Mouse (Mus musculus): ENCODE data around the gene Gtf3c4. TPM values are rescaled to one million over a fixed set of nuclear protein-coding genes. Genes with fewer than 3 reads are reported as not detected.

Gtf3c4 gene
- polyA plus RNA-seq, 1 experiment from 2014 or later: 19.9 TPM

GRCm38 (mm10) chr2:28797490-28798106, 42.6 kb downstream of the Gtf3c4 start:
- Histone ChIP-seq H3K27me3 (no peaks in the 10 kb centered on the region), H3K9me3 (no peaks in the 10 kb centered on the region), H3K27ac (replicated peaks) (peak overlapping the region; percentile 47; the same call in 1 of the 2 replicates), H3K36me3 (no peaks in the 10 kb centered on the region), H3K9ac (no peak overlapping the region), H3K4me2 (peak overlapping the region; percentile 28), H3K4me1 (replicated peaks) (peaks cover 27% of the 10 kb centered on the region), H3K4me3 (no peak overlapping the region)
- peak; percentile 73 for ATAC-seq (ENCODE audit: low FRiP score, low read depth)
- 27% methylated on average over 18 of the region's 18 CpGs for WGBS

- Histone ChIP-seq H3K27me3 (no peaks in the 10 kb centered on the region), H3K4me1 (replicated peaks) (peaks cover 31% of the 10 kb centered on the region), H3K4me3 (no peak overlapping the region), H3K27ac (replicated peaks) (no peak overlapping the region), H3K36me3 (no peaks in the 10 kb centered on the region), H3K9me3 (no peaks in the 10 kb centered on the region), H3K9ac (no peak overlapping the region), H3K4me2 (no peak overlapping the region)
- ATAC-seq (ENCODE audit: low FRiP score, low read depth): no peak
- WGBS: 74% methylated on average over 8 of the region's 8 CpGs
These were observed 43.9 kb downstream of the Gtf3c4 start for GRCm38 (mm10) chr2:28796298-28796697.

DNA sequence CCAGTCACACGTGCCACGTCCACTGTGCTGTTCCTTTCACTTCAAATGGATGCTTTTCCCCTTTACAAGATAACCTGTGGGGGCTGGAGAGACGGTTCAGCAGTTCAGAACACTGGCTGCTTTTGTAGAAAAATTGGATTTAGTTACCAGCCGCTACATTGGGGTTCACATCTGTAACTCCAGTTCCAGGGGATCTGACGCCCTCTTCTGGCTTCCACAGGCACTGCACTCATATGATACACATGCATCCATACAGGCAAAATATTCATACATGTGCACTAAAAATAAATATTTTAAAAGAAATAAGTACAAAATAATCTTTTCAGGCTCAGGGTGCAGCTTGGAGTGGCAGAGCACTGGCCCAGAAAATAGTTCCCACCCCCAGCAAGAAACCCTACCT, 45.5 kb downstream of the Gtf3c4 start:
- H3K36me3 ChIP-seq: no peaks in the 10 kb centered on the region
- no peaks in the 10 kb centered on the region for H3K9me3 ChIP-seq
- H3K9ac ChIP-seq: no peak overlapping the region
- H3K4me3 ChIP-seq: no peak overlapping the region
- ATAC-seq (ENCODE audit: low FRiP score, low read depth): no peak
- 0 out of 2 replicates have a peak, but pooled peaks cover 3% of the 10 kb centered on the region for H3K27me3 ChIP-seq
- no peak overlapping the region for H3K27ac ChIP-seq (replicated peaks)
- 84% methylated on average over 5 of the region's 5 CpGs for WGBS
- peaks cover 31% of the 10 kb centered on the region for H3K4me1 ChIP-seq (replicated peaks)
- no peak overlapping the region for H3K4me2 ChIP-seq

GRCm38 (mm10) chr2:28792931-28793610, 47.1 kb downstream of the Gtf3c4 start:
- H3K4me1 ChIP-seq (replicated peaks): peaks cover 23% of the 10 kb centered on the region
- 19% methylated on average over 6 of the region's 6 CpGs for WGBS
- ATAC-seq (ENCODE audit: low FRiP score, low read depth): peak; percentile 68
- H3K36me3 ChIP-seq: no peaks in the 10 kb centered on the region
- H3K27ac ChIP-seq (replicated peaks): 0 out of 2 replicates have a peak overlapping the region, but pooled peaks have one; percentile 34
- 0 out of 2 replicates have a peak overlapping the region, but pooled peaks have one; percentile 8 for H3K4me3 ChIP-seq
- peak overlapping the region; percentile 50 for H3K4me2 ChIP-seq
- no peaks in the 10 kb centered on the region for H3K9me3 ChIP-seq
- 0 out of 2 replicates have a peak, but pooled peaks cover 6% of the 10 kb centered on the region for H3K27me3 ChIP-seq
- H3K9ac ChIP-seq: no peak overlapping the region

DNA sequence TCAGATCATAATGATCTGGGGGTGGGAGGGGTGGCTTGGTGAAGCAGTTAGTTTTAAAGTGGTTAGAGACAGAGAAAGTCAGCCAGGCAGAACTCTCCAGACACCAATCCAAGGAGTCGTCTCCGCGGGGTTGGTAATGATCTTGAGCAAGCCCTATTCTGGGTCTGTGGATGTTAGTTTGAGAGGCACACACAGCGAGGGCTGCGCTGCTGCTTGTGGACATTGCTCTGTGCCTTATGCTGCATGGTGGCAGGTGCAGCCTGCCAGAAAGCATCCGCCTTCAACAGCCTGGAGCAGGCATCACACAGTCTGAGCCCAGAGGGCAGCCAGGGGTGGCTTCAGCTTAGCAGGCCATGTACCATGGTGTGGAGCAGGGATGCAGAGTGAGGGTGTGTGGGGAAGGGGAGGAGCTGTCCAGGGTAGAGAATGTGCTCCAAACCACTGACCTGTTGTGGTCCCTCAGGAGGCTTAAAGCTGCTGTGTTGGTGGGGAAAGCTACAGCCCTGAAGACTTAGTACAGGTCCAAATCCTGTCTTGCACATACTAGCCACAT, 53.0 kb downstream of the Gtf3c4 start:
- peak; percentile 55 for ATAC-seq (ENCODE audit: low FRiP score, low read depth)
- Histone ChIP-seq H3K4me2 (no peak overlapping the region), H3K4me1 (replicated peaks) (peaks cover 15% of the 10 kb centered on the region), H3K9me3 (no peaks in the 10 kb centered on the region), H3K4me3 (no peak overlapping the region), H3K27me3 (0 out of 2 replicates have a peak, but pooled peaks cover 6% of the 10 kb centered on the region), H3K36me3 (no peaks in the 10 kb centered on the region), H3K9ac (no peak overlapping the region), H3K27ac (replicated peaks) (0 out of 2 replicates have a peak overlapping the region, but pooled peaks have one; percentile 14)
- 40% methylated on average over 6 of the region's 6 CpGs for WGBS

- Histone ChIP-seq H3K36me3 (no peaks in the 10 kb centered on the region), H3K9me3 (no peaks in the 10 kb centered on the region), H3K4me2 (no peak overlapping the region), H3K27ac (replicated peaks) (peak overlapping the region; percentile 37; the same call in 1 of the 2 replicates), H3K4me1 (replicated peaks) (peaks cover 15% of the 10 kb centered on the region), H3K27me3 (0 out of 2 replicates have a peak, but pooled peaks cover 6% of the 10 kb centered on the region), H3K9ac (no peak overlapping the region), H3K4me3 (no peak overlapping the region)
- 52% methylated on average over 16 of the region's 16 CpGs for WGBS
- peak; percentile 67 for ATAC-seq (ENCODE audit: low FRiP score, low read depth)
These were observed 53.6 kb downstream of the Gtf3c4 start for GRCm38 (mm10) chr2:28786355-28787066.

GRCm38 (mm10) chr2:28781310-28781709, 58.9 kb downstream of the Gtf3c4 start:
- Histone ChIP-seq H3K4me2 (no peak overlapping the region), H3K36me3 (no peaks in the 10 kb centered on the region), H3K27me3 (no peaks in the 10 kb centered on the region), H3K4me1 (replicated peaks) (peaks cover 14% of the 10 kb centered on the region; the same call in 1 of the 2 replicates), H3K4me3 (no peak overlapping the region), H3K27ac (replicated peaks) (no peak overlapping the region), H3K9ac (no peak overlapping the region), H3K9me3 (no peaks in the 10 kb centered on the region)
- no peak for ATAC-seq (ENCODE audit: low FRiP score, low read depth)
- WGBS: 82% methylated on average over 4 of the region's 4 CpGs

- no peaks in the 10 kb centered on the region for H3K27me3 ChIP-seq
- no peak overlapping the region for H3K4me2 ChIP-seq
- no peaks in the 10 kb centered on the region for H3K9me3 ChIP-seq
- whole genome bisulfite sequencing: 45% methylated on average over 16 of the region's 16 CpGs
- ATAC-seq (ENCODE audit: low FRiP score, low read depth): peak; percentile 65
- H3K36me3 ChIP-seq: no peaks in the 10 kb centered on the region
- H3K9ac ChIP-seq: no peak overlapping the region
- H3K27ac ChIP-seq (replicated peaks): no peak overlapping the region; the same call in 1 of the 2 replicates
- H3K4me3 ChIP-seq: no peak overlapping the region
- H3K4me1 ChIP-seq (replicated peaks): peaks cover 11% of the 10 kb centered on the region; the same call in 1 of the 2 replicates
These were observed 60.0 kb downstream of the Gtf3c4 start for GRCm38 (mm10) chr2:28780001-28780782.

GRCm38 (mm10) chr2:28776728-28777127, 63.4 kb downstream of the Gtf3c4 start:
- ATAC-seq (ENCODE audit: low FRiP score, low read depth): no peak

DNA sequence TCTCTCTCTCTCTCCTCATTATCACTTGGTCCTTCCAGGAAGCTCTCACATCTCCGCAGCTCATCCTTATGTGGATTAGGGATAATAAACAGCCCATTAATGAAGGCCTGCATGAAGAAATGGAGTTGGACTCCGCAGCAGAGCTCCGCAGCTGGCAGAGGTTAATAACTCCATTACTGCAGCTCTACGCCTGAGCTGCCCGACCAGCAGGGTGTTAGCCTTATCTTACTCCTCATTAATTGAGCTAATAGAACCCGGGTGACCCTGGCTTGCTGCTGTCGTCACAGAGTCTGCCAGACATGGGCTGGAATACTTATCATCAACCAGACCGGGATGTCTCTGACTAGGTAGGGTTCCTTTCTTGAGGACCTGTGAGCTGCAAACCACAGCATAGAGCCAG, 66.1 kb downstream of the Gtf3c4 start:
- WGBS: 48% methylated on average over 8 of the region's 8 CpGs
- peak; percentile 75 for ATAC-seq (ENCODE audit: low FRiP score, low read depth)
- peaks cover 11% of the 10 kb centered on the region; the same call in 1 of the 2 replicates for H3K4me1 ChIP-seq (replicated peaks)

More at GRCm38 (mm10) chr2:28776728-28777127, 63.4 kb downstream of the Gtf3c4 start:
- Histone ChIP-seq H3K4me3 (no peak overlapping the region), H3K27ac (replicated peaks) (no peak overlapping the region), H3K4me2 (no peak overlapping the region), H3K4me1 (replicated peaks) (peaks cover 14% of the 10 kb centered on the region; the same call in 1 of the 2 replicates), H3K27me3 (no peaks in the 10 kb centered on the region), H3K9ac (no peak overlapping the region), H3K36me3 (no peaks in the 10 kb centered on the region), H3K9me3 (no peaks in the 10 kb centered on the region)
- WGBS: 92% methylated on average over 2 of the region's 2 CpGs

More for the DNA sequence above, 66.1 kb downstream of the Gtf3c4 start:
- Histone ChIP-seq H3K27ac (replicated peaks) (peak overlapping the region; percentile 36; the same call in 1 of the 2 replicates), H3K4me3 (no peak overlapping the region), H3K9me3 (no peaks in the 10 kb centered on the region), H3K9ac (no peak overlapping the region), H3K27me3 (no peaks in the 10 kb centered on the region), H3K4me2 (no peak overlapping the region), H3K36me3 (no peaks in the 10 kb centered on the region)
